8 mouse cellular contexts compared by ENCODE assay signal in the genomic region with DNA sequence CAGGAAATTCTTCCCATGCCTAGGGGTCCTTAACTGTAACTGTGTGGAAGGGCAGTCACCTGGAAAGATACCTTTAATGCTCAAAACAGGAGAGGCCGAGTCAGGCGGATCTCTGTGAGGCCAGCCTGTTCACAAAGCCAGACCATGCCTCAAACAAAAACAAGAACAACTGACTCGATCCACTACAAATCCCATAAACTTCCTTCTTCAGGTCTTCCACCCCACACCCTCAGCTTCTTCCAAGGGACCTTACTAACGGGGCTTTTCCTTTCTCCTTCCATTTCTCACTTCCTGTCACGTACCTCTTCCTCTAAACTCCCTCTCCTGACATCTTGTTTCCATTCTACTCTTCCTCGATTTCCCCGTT. TPM values are rescaled to one million over a fixed set of nuclear protein-coding genes. Genes with fewer than 3 reads are reported as not detected.
DNase-seq lines count a peak whose midpoint lies in the region; ATAC-seq and TF ChIP-seq lines count a peak whose summit lies in the region.

No protein-coding gene starts in this region.

- no peaks in the 10 kb centered on the region for H3K27me3 ChIP-seq in heart, embryonic 15.5 days
- no peaks in the 10 kb centered on the region for H3K27me3 ChIP-seq in heart, postnatal 0 days (ENCODE audit: control insufficient read depth, insufficient read depth, low read length)
- H3K27me3 ChIP-seq in midbrain, embryonic 11.5 days (ENCODE audit: control insufficient read depth, insufficient read depth, low read length): no peaks in the 10 kb centered on the region

- peaks cover 19% of the 10 kb centered on the region for H3K36me3 ChIP-seq in heart, embryonic 15.5 days
- H3K36me3 ChIP-seq in heart, postnatal 0 days (replicated peaks; ENCODE audit: control insufficient read depth, insufficient read depth, low read length): peaks cover 19% of the 10 kb centered on the region
- H3K36me3 ChIP-seq in midbrain, embryonic 11.5 days (ENCODE audit: control insufficient read depth, insufficient read depth, low read length): peaks cover 19% of the 10 kb centered on the region

- no peak for TF ChIP-seq EP300 in heart, postnatal 0 days (IDR thresholded peaks at IDR 0.05; ENCODE audit: low read depth)

- WGBS in heart, embryonic 15.5 days: 16% methylated on average over 7 of the region's 7 CpGs
- 20% methylated on average over 7 of the region's 7 CpGs for WGBS in heart, postnatal 0 days
- 24% methylated on average over 7 of the region's 7 CpGs for WGBS in midbrain, embryonic 11.5 days

- peak overlapping the region; percentile 97 for H3K4me3 ChIP-seq in heart, embryonic 15.5 days
- H3K4me3 ChIP-seq in heart, postnatal 0 days (ENCODE audit: low read depth, low read length): peak overlapping the region; percentile 76
- H3K4me3 ChIP-seq in midbrain, embryonic 11.5 days (ENCODE audit: low read depth, low read length): peak overlapping the region; percentile 41

- H3K4me2 ChIP-seq in heart, embryonic 15.5 days: peak overlapping the region; percentile 65
- peak overlapping the region; percentile 73 for H3K4me2 ChIP-seq in heart, postnatal 0 days (ENCODE audit: low read depth, low read length)
- peak overlapping the region; percentile 71 for H3K4me2 ChIP-seq in midbrain, embryonic 11.5 days

- H3K4me1 ChIP-seq in heart, embryonic 15.5 days (replicated peaks): peaks cover 39% of the 10 kb centered on the region
- H3K4me1 ChIP-seq in heart, postnatal 0 days (ENCODE audit: control insufficient read depth, insufficient read depth): peaks cover 20% of the 10 kb centered on the region
- H3K4me1 ChIP-seq in midbrain, embryonic 11.5 days (ENCODE audit: control insufficient read depth, insufficient read depth, low read length): peaks cover 29% of the 10 kb centered on the region

- ATAC-seq in heart, embryonic 15.5 days (replicated peaks; ENCODE audit: insufficient number of reproducible peaks, insufficient read depth, low FRiP score, low read depth): no peak
- no peak for ATAC-seq in heart, postnatal 0 days (ENCODE audit: insufficient read depth, low read depth)
- ATAC-seq in midbrain, embryonic 11.5 days (ENCODE audit: low FRiP score): no peak
- ATAC-seq in granulocyte monocyte progenitor cell, adult 5-6 weeks (replicated peaks; ENCODE audit: poor library complexity, severe bottlenecking): no peak

- no peak for DNase-seq in heart, adult 11 months
- peak; percentile 51 for DNase-seq in NIH3T3 (ENCODE audit: low read depth)
- no peak for DNase-seq in heart, postnatal 0 days (ENCODE audit: low spot score)
- no peak for DNase-seq in midbrain, embryonic 11.5 days (ENCODE audit: low spot score, missing footprints)
- DNase-seq in right cerebral cortex, adult 2 months (ENCODE audit: low spot score in 2 of 2): no peak
- no peak for DNase-seq in T-cell, adult 2 months (ENCODE audit: low spot score)

- TF ChIP-seq CTCF in heart, postnatal 0 days (IDR thresholded peaks at IDR 0.05; ENCODE audit: low read depth): no peak

- H3K27ac ChIP-seq in heart, embryonic 15.5 days: peak overlapping the region; percentile 94
- H3K27ac ChIP-seq in heart, postnatal 0 days (ENCODE audit: low read depth): peak overlapping the region; percentile 95
- H3K27ac ChIP-seq in midbrain, embryonic 11.5 days (ENCODE audit: low read depth, low read length): peak overlapping the region; percentile 93

- no peaks in the 10 kb centered on the region for H3K9me3 ChIP-seq in heart, embryonic 15.5 days (replicated peaks)
- H3K9me3 ChIP-seq in heart, postnatal 0 days (replicated peaks; ENCODE audit: control insufficient read depth, low read length): no peaks in the 10 kb centered on the region
- no peaks in the 10 kb centered on the region for H3K9me3 ChIP-seq in midbrain, embryonic 11.5 days (ENCODE audit: control insufficient read depth, low read length)

- peak overlapping the region; percentile 62 for H3K9ac ChIP-seq in heart, embryonic 15.5 days
- peak overlapping the region; percentile 80 for H3K9ac ChIP-seq in heart, postnatal 0 days (replicated peaks; ENCODE audit: low read depth, low read length)
- H3K9ac ChIP-seq in midbrain, embryonic 11.5 days (ENCODE audit: low read length): peak overlapping the region; percentile 79

RNA-seq across cellular contexts. Expression of a gene that starts 3.9 kb away (rescaled TPM):
- 15.4 and 23.0 TPM in 2 replicates for polyA plus RNA-seq in heart, embryonic 15.5 days (2015; fragmentation: Nextera tagmentation; extraction: Ambion mirVana)
- 9.8 and 12.0 TPM in 2 replicates for total RNA-seq in heart, postnatal 0 days (2014; rRNA removed; ENCODE audit: low replicate concordance)
- polyA plus RNA-seq in heart, postnatal 0 days (2015; fragmentation: Nextera tagmentation; extraction: Ambion mirVana): 11.2 and 11.6 TPM in 2 replicates
- 20.3 and 22.9 TPM in 2 replicates for polyA plus RNA-seq in midbrain, embryonic 11.5 days (2014; fragmentation: Nextera tagmentation; extraction: Ambion mirVana)
- 6.7 and 13.2 TPM in 2 replicates for total RNA-seq in granulocyte monocyte progenitor cell, adult 5-6 weeks (2014; fragmentation: Nextera tagmentation)
- total RNA-seq in granulocyte monocyte progenitor cell, adult 5-6 weeks (2017): 5.6 and 6.5 TPM in 2 replicates

RNA-seq across cellular contexts. Expression of a gene that starts 4.1 kb away (rescaled TPM):
- 2.4 and 4.4 TPM in 2 replicates for polyA plus RNA-seq in heart, embryonic 15.5 days (2015; fragmentation: Nextera tagmentation; extraction: Ambion mirVana)
- 16.2 and 21.5 TPM in 2 replicates for total RNA-seq in heart, postnatal 0 days (2014; rRNA removed; ENCODE audit: low replicate concordance)
- 1.5 and 1.6 TPM in 2 replicates for polyA plus RNA-seq in heart, postnatal 0 days (2015; fragmentation: Nextera tagmentation; extraction: Ambion mirVana)
- polyA plus RNA-seq in midbrain, embryonic 11.5 days (2014; fragmentation: Nextera tagmentation; extraction: Ambion mirVana): 8.7 and 9.3 TPM in 2 replicates
- total RNA-seq in granulocyte monocyte progenitor cell, adult 5-6 weeks (2014; fragmentation: Nextera tagmentation): 5.0 and 9.4 TPM in 2 replicates
- 0.72 and 1.8 TPM in 2 replicates for total RNA-seq in granulocyte monocyte progenitor cell, adult 5-6 weeks (2017)

Comparison
In these comparisons a context has a peak if more than half of its experiments do, and no peak if none do; other contexts are left out.
1. H3K4me3 ChIP-seq: peak in every context shown above with its lines; median percentile 97 in heart, embryonic 15.5 days; 76 in heart, postnatal 0 days; 41 in midbrain, embryonic 11.5 days.